Mouse (Mus musculus) kidney, embryonic 16.5 days (tissue): ENCODE data around the gene Zdhhc9. TPM values are rescaled to one million over a fixed set of nuclear protein-coding genes. Genes with fewer than 3 reads are reported as not detected.

Experiments
- ATAC-seq: fragments of 200-750 bp; cut with Nextera tagmentation; 2 replicates; pipeline ENCODE4 v1.8.0; 2017; ENCODE audit warnings: moderate TSS enrichment; ENCODE audit not compliant: low FRiP score, low TSS enrichment
- H3K27ac ChIP-seq: fragments of 300-500 bp; sonication (generic); 2 replicates; pipeline ENCODE4 v1.5.1; 2014; ENCODE audit warnings: low read length
- H3K27me3 ChIP-seq: fragments of 300-500 bp; sonication (generic); 2 replicates; pipeline ENCODE4 v1.6.1; 2014; ENCODE audit warnings: low read length, control low read depth, mixed read lengths; ENCODE audit not compliant: insufficient read depth
- H3K36me3 ChIP-seq: fragments of 300-500 bp; sonication (generic); 2 replicates; pipeline ENCODE4 v1.6.1; 2014; ENCODE audit warnings: low read length, control low read depth, mixed read lengths; ENCODE audit not compliant: insufficient read depth
- H3K4me1 ChIP-seq: fragments of 300-500 bp; sonication (generic); 2 replicates; pipeline ENCODE4 v1.6.1; 2014; ENCODE audit warnings: low read length, control low read depth, mixed read lengths; ENCODE audit not compliant: insufficient read depth
- H3K4me2 ChIP-seq: fragments of 300-500 bp; sonication (generic); replicated peaks from 2 replicates; pipeline ENCODE4 v1.6.1; 2014; ENCODE audit warnings: low read depth, low read length
- H3K4me3 ChIP-seq: fragments of 300-500 bp; sonication (generic); 2 replicates; pipeline ENCODE4 v1.5.1; 2014; ENCODE audit warnings: mild to moderate bottlenecking, low read length
- H3K9ac ChIP-seq: fragments of 300-500 bp; sonication (generic); replicated peaks from 2 replicates; pipeline ENCODE4 v1.6.1; 2014; ENCODE audit warnings: low read length
- H3K9me3 ChIP-seq: fragments of 300-500 bp; sonication (generic); 2 replicates; pipeline ENCODE4 v1.6.1; 2016; ENCODE audit warnings: low read length, control low read depth
- WGBS: fragments of 180-500 bp; shearing (Covaris S2); extraction: QIAGEN DNeasy Blood & Tissue Kit; methylation state at CpG from one replicate; pipeline ENCODE4 v1.1.7; 2014; 5-methylcytosine and 5-hydroxymethylcytosine counted together
- polyA plus RNA-seq: library from polyadenylated mRNA; unstranded; fragments of >200 nt; fragmentation: Nextera tagmentation; extraction: Ambion mirVana; gene quantifications from 2 replicates; pipeline ENCODE4 v1.2.1, GENCODE M21; 2015

Gene Zdhhc9
- polyA plus RNA-seq, 1 experiment from 2014 or later, result 4.2 TPM

GRCm38 (mm10) chrX:48138539-48139275 is 70.0 kb downstream of the Zdhhc9 start:
- Histone ChIP-seq H3K9me3 (no peaks in the 10 kb centered on the region), H3K27ac (no peak overlapping the region)

GRCm38 (mm10) chrX:48138011-48138410 is 70.7 kb downstream of the Zdhhc9 start:
- Histone ChIP-seq H3K36me3 (no peaks in the 10 kb centered on the region), H3K27me3 (no peaks in the 10 kb centered on the region; the same call in 1 of the 2 replicates), H3K4me1 (no peaks in the 10 kb centered on the region), H3K4me3 (no peak overlapping the region), H3K9me3 (no peaks in the 10 kb centered on the region), H3K27ac (no peak overlapping the region), H3K9ac (no peak overlapping the region), H3K4me2 (no peak overlapping the region)
- no peak for ATAC-seq
- WGBS, result 67% methylated on average over 6 of the region's 6 CpGs

More at GRCm38 (mm10) chrX:48138539-48139275, 70.0 kb downstream of the Zdhhc9 start:
- Histone ChIP-seq H3K4me1 (no peaks in the 10 kb centered on the region), H3K36me3 (no peaks in the 10 kb centered on the region), H3K4me3 (no peak overlapping the region), H3K4me2 (no peak overlapping the region), H3K27me3 (no peaks in the 10 kb centered on the region; the same call in 1 of the 2 replicates), H3K9ac (no peak overlapping the region)
- WGBS, result 51% methylated on average over 7 of the region's 7 CpGs
- ATAC-seq, result no peak

- H3K27ac ChIP-seq, result no peak overlapping the region
- H3K4me2 ChIP-seq, result no peak overlapping the region
- no peak overlapping the region for H3K9ac ChIP-seq
- no peaks in the 10 kb centered on the region for H3K9me3 ChIP-seq
- WGBS, result 78% methylated on average over 4 of the region's 4 CpGs
- ATAC-seq, result no peak
- no peaks in the 10 kb centered on the region for H3K4me1 ChIP-seq
- no peaks in the 10 kb centered on the region; the same call in 1 of the 2 replicates for H3K27me3 ChIP-seq
- H3K4me3 ChIP-seq, result no peak overlapping the region
- H3K36me3 ChIP-seq, result no peaks in the 10 kb centered on the region
These were observed 71.7 kb downstream of the Zdhhc9 start for GRCm38 (mm10) chrX:48136935-48137334.

- H3K9me3 ChIP-seq, result no peaks in the 10 kb centered on the region
- H3K9ac ChIP-seq, result no peak overlapping the region
- H3K27ac ChIP-seq, result no peak overlapping the region
- WGBS, result 50% methylated on average over 1 of the region's 1 CpGs
- no peak for ATAC-seq
- no peak overlapping the region for H3K4me2 ChIP-seq
- no peak overlapping the region for H3K4me3 ChIP-seq
- H3K36me3 ChIP-seq, result no peaks in the 10 kb centered on the region
- H3K27me3 ChIP-seq, result no peaks in the 10 kb centered on the region
- H3K4me1 ChIP-seq, result 0 out of 2 replicates have a peak, but pooled peaks cover 4% of the 10 kb centered on the region
These were observed 79.5 kb downstream of the Zdhhc9 start for GRCm38 (mm10) chrX:48129167-48129566.

GRCm38 (mm10) chrX:48127502-48128218 is 81.0 kb downstream of the Zdhhc9 start:
- no peak overlapping the region for H3K9ac ChIP-seq
- no peak overlapping the region for H3K4me3 ChIP-seq
- H3K27ac ChIP-seq, result no peak overlapping the region
- H3K9me3 ChIP-seq, result no peaks in the 10 kb centered on the region
- H3K36me3 ChIP-seq, result no peaks in the 10 kb centered on the region
- 75% methylated on average over 6 of the region's 6 CpGs for WGBS
- no peaks in the 10 kb centered on the region for H3K27me3 ChIP-seq
- peak; percentile 43 for ATAC-seq
- H3K4me1 ChIP-seq, result 0 out of 2 replicates have a peak, but pooled peaks cover 4% of the 10 kb centered on the region
- no peak overlapping the region for H3K4me2 ChIP-seq

- peak; percentile 79 for ATAC-seq
- no peaks in the 10 kb centered on the region for H3K36me3 ChIP-seq
- 52% methylated on average over 6 of the region's 6 CpGs for WGBS
- no peak overlapping the region for H3K9ac ChIP-seq
- no peaks in the 10 kb centered on the region for H3K9me3 ChIP-seq
- H3K4me1 ChIP-seq, result 0 out of 2 replicates have a peak, but pooled peaks cover 4% of the 10 kb centered on the region
- H3K4me2 ChIP-seq, result no peak overlapping the region
- no peak overlapping the region for H3K4me3 ChIP-seq
- no peaks in the 10 kb centered on the region for H3K27me3 ChIP-seq
- peak overlapping the region; percentile 39; the same call in 1 of the 2 replicates for H3K27ac ChIP-seq
These were observed 81.7 kb downstream of the Zdhhc9 start for GRCm38 (mm10) chrX:48126903-48127476.

- no peak overlapping the region for H3K9ac ChIP-seq
- H3K4me2 ChIP-seq, result peak overlapping the region; percentile 25; the same call in 1 of the 2 replicates
- WGBS, result 31% methylated on average over 17 of the region's 17 CpGs
- H3K4me3 ChIP-seq, result no peak overlapping the region
- H3K4me1 ChIP-seq, result 0 out of 2 replicates have a peak, but pooled peaks cover 4% of the 10 kb centered on the region
- H3K27me3 ChIP-seq, result 0 out of 2 replicates have a peak, but pooled peaks cover 3% of the 10 kb centered on the region
- ATAC-seq, result 0 out of 2 replicates have a peak, but pooled peaks have one; percentile 63
- H3K36me3 ChIP-seq, result no peaks in the 10 kb centered on the region
- no peak overlapping the region for H3K27ac ChIP-seq
- H3K9me3 ChIP-seq, result no peaks in the 10 kb centered on the region
These were observed 84.3 kb downstream of the Zdhhc9 start for GRCm38 (mm10) chrX:48124132-48125071.
